Mouse (Mus musculus) limb, embryonic 10.5 days (tissue): ENCODE data around the gene Cnppd1. TPM values are rescaled to one million over a fixed set of nuclear protein-coding genes. Genes with fewer than 3 reads are reported as not detected.

Experiments used
- DNase-seq: peaks from one replicate; pipeline ENCODE4 v3.0.0-alpha.2; 2017; ENCODE audit warnings: low spot score
- H3K27ac ChIP-seq: fragments of 300-500 bp; sonication (generic); 2 replicates; pipeline ENCODE4 v1.5.1; 2016; ENCODE audit warnings: mild to moderate bottlenecking
- H3K27me3 ChIP-seq: fragments of 300-500 bp; sonication (generic); 2 replicates; pipeline ENCODE4 v1.6.1; 2016; ENCODE audit warnings: low read depth, mild to moderate bottlenecking; ENCODE audit not compliant: poor library complexity, severe bottlenecking
- H3K36me3 ChIP-seq: fragments of 300-500 bp; sonication (generic); 2 replicates; pipeline ENCODE4 v1.6.1; 2016; ENCODE audit warnings: mild to moderate bottlenecking, moderate library complexity
- H3K4me1 ChIP-seq: fragments of 300-500 bp; sonication (generic); 2 replicates; pipeline ENCODE4 v1.6.1; 2016
- H3K4me3 ChIP-seq: fragments of 300-500 bp; sonication (generic); 2 replicates; pipeline ENCODE4 v1.5.1; 2016; ENCODE audit warnings: mild to moderate bottlenecking, moderate library complexity
- H3K9me3 ChIP-seq: fragments of 300-500 bp; sonication (generic); replicated peaks from 2 replicates; pipeline ENCODE4 v1.6.1; 2016; ENCODE audit warnings: mild to moderate bottlenecking
- WGBS: fragments of 180-500 bp; shearing (Covaris S2); methylation state at CpG from one replicate; pipeline ENCODE4 v1.1.7; 2016; 5-methylcytosine and 5-hydroxymethylcytosine counted together
- polyA plus RNA-seq: library from polyadenylated mRNA; unstranded; fragments of >200 nt; fragmentation: Nextera tagmentation; extraction: Ambion mirVana; gene quantifications from 2 replicates; pipeline ENCODE4 v1.2.1, GENCODE M21; 2016

Gene Cnppd1
- polyA plus RNA-seq, result 35.6 and 41.3 TPM in 2 replicates

GRCm38 (mm10) chr1:75142301-75143261, at the start of gene Cnppd1, which contains the start of gene Retreg2:
Gene Cnppd1, minus strand, starts transcription at chr1:75142711.
Gene Retreg2, plus strand, starts transcription at chr1:75142778.
- under 1% methylated on average over 91 of the region's 91 CpGs for WGBS
- peaks cover 59% of the 10 kb centered on the region for H3K36me3 ChIP-seq
- peak within 1 kb of the TSS; percentile 92 for H3K4me3 ChIP-seq
- H3K27me3 ChIP-seq, result no peaks in the 10 kb centered on the region
- H3K27ac ChIP-seq, result peak within 1 kb of the TSS; percentile 95
- peaks cover 34% of the 10 kb centered on the region for H3K4me1 ChIP-seq
- peak; percentile 99 for DNase-seq
- no peaks in the 10 kb centered on the region for H3K9me3 ChIP-seq

GRCm38 (mm10) chr1:75191622-75192402, 49.3 kb upstream of the Cnppd1 start, which contains the start of the genes Ankzf1 and Atg9a:
Gene Ankzf1, plus strand, starts transcription at chr1:75192151.
Gene Atg9a, minus strand, starts transcription at chr1:75192196.
- DNase-seq, result peak; percentile 89
- WGBS, result under 1% methylated on average over 56 of the region's 56 CpGs

GRCm38 (mm10) chr1:75191258-75191621, 48.7 kb upstream of the Cnppd1 start:
- Histone ChIP-seq H3K36me3 (peaks cover 35% of the 10 kb centered on the region), H3K4me1 (peaks cover 19% of the 10 kb centered on the region), H3K27ac (peak overlapping the region; percentile 85), H3K4me3 (peak overlapping the region; percentile 79), H3K9me3 (no peaks in the 10 kb centered on the region), H3K27me3 (no peaks in the 10 kb centered on the region)
- no peak for DNase-seq
- 43% methylated on average over 5 of the region's 5 CpGs for WGBS

More at GRCm38 (mm10) chr1:75191622-75192402, 49.3 kb upstream of the Cnppd1 start, which contains the start of the genes Ankzf1 and Atg9a:
- H3K9me3 ChIP-seq, result no peaks in the 10 kb centered on the region
- peak within 1 kb of the TSS; percentile 85 for H3K27ac ChIP-seq
- peak within 1 kb of the TSS; percentile 79 for H3K4me3 ChIP-seq
- H3K36me3 ChIP-seq, result peaks cover 35% of the 10 kb centered on the region
- H3K4me1 ChIP-seq, result peaks cover 19% of the 10 kb centered on the region
- H3K27me3 ChIP-seq, result no peaks in the 10 kb centered on the region

GRCm38 (mm10) chr1:75190577-75190976, 48.1 kb upstream of the Cnppd1 start:
- H3K4me1 ChIP-seq, result peaks cover 19% of the 10 kb centered on the region
- H3K27ac ChIP-seq, result no peak overlapping the region
- H3K4me3 ChIP-seq, result peak overlapping the region; percentile 79; the same call in 1 of the 2 replicates
- H3K36me3 ChIP-seq, result peaks cover 35% of the 10 kb centered on the region
- DNase-seq, result no peak
- no peaks in the 10 kb centered on the region for H3K9me3 ChIP-seq
- 49% methylated on average over 2 of the region's 2 CpGs for WGBS
- no peaks in the 10 kb centered on the region for H3K27me3 ChIP-seq

- Histone ChIP-seq H3K27me3 (no peaks in the 10 kb centered on the region), H3K4me1 (peaks cover 13% of the 10 kb centered on the region), H3K4me3 (no peak overlapping the region), H3K27ac (no peak overlapping the region), H3K36me3 (peaks cover 47% of the 10 kb centered on the region), H3K9me3 (no peaks in the 10 kb centered on the region)
- DNase-seq, result no peak
- 94% methylated on average over 2 of the region's 2 CpGs for WGBS
These were observed 45.5 kb upstream of the Cnppd1 start for GRCm38 (mm10) chr1:75187914-75188483.

- H3K4me3 ChIP-seq, result no peak overlapping the region
- peaks cover 55% of the 10 kb centered on the region for H3K36me3 ChIP-seq
- peaks cover 9% of the 10 kb centered on the region for H3K4me1 ChIP-seq
- no peak overlapping the region for H3K27ac ChIP-seq
- no peak for DNase-seq
- H3K9me3 ChIP-seq, result no peaks in the 10 kb centered on the region
- no peaks in the 10 kb centered on the region for H3K27me3 ChIP-seq
These were observed 44.6 kb upstream of the Cnppd1 start for GRCm38 (mm10) chr1:75187126-75187525.

- peaks cover 5% of the 10 kb centered on the region; the same call in 1 of the 2 replicates for H3K4me1 ChIP-seq
- peaks cover 63% of the 10 kb centered on the region for H3K36me3 ChIP-seq
- no peak for DNase-seq
- no peak overlapping the region for H3K4me3 ChIP-seq
- no peaks in the 10 kb centered on the region for H3K9me3 ChIP-seq
- WGBS, result 95% methylated on average over 11 of the region's 11 CpGs
- no peaks in the 10 kb centered on the region for H3K27me3 ChIP-seq
- no peak overlapping the region for H3K27ac ChIP-seq
These were observed 43.0 kb upstream of the Cnppd1 start for GRCm38 (mm10) chr1:75185495-75185894.

- 73% methylated on average over 4 of the region's 4 CpGs for WGBS
- Histone ChIP-seq H3K4me3 (no peak overlapping the region), H3K9me3 (no peaks in the 10 kb centered on the region), H3K36me3 (peaks cover 64% of the 10 kb centered on the region), H3K27me3 (no peaks in the 10 kb centered on the region), H3K27ac (no peak overlapping the region), H3K4me1 (peaks cover 24% of the 10 kb centered on the region)
- DNase-seq, result no peak
These were observed 39.6 kb upstream of the Cnppd1 start for GRCm38 (mm10) chr1:75182160-75182559.

GRCm38 (mm10) chr1:75181377-75181870, 38.9 kb upstream of the Cnppd1 start:
- H3K9me3 ChIP-seq, result no peaks in the 10 kb centered on the region
- no peak overlapping the region for H3K4me3 ChIP-seq
- WGBS, result 85% methylated on average over 4 of the region's 4 CpGs
- H3K4me1 ChIP-seq, result peaks cover 24% of the 10 kb centered on the region
- no peak overlapping the region for H3K27ac ChIP-seq
- DNase-seq, result no peak
- H3K27me3 ChIP-seq, result no peaks in the 10 kb centered on the region
- peaks cover 65% of the 10 kb centered on the region for H3K36me3 ChIP-seq

- Histone ChIP-seq H3K27me3 (no peaks in the 10 kb centered on the region), H3K27ac (peak overlapping the region; percentile 64), H3K9me3 (no peaks in the 10 kb centered on the region), H3K36me3 (peaks cover 65% of the 10 kb centered on the region), H3K4me3 (peak overlapping the region; percentile 66), H3K4me1 (peaks cover 24% of the 10 kb centered on the region)
- 42% methylated on average over 7 of the region's 7 CpGs for WGBS
- DNase-seq, result no peak
These were observed 38.2 kb upstream of the Cnppd1 start for GRCm38 (mm10) chr1:75180741-75181140.

GRCm38 (mm10) chr1:75180105-75180590, 37.6 kb upstream of the Cnppd1 start, which contains the start of gene Abcb6:
Gene Abcb6, minus strand, starts transcription at chr1:75180392.
- Histone ChIP-seq H3K36me3 (peaks cover 65% of the 10 kb centered on the region), H3K27ac (peak within 1 kb of the TSS; percentile 82), H3K4me1 (peaks cover 24% of the 10 kb centered on the region), H3K9me3 (no peaks in the 10 kb centered on the region), H3K4me3 (peak within 1 kb of the TSS; percentile 66), H3K27me3 (no peaks in the 10 kb centered on the region)
- under 1% methylated on average over 31 of the region's 31 CpGs for WGBS
- peak; percentile 94 for DNase-seq
